Mouse (Mus musculus) testis, adult 2 months (tissue): ENCODE results near the gene Gng5.

Experiments used
- CTCF ChIP-seq: fragments of 200-500 bp; IDR thresholded peaks from 2 replicates; pipeline ENCODE4 v1.5.1; 2012; ENCODE audit warnings: low read depth, mild to moderate bottlenecking, inconsistent platforms, low read length, moderate library complexity; ENCODE audit not compliant: control insufficient read depth, insufficient read depth, insufficient replicate concordance
- POLR2A ChIP-seq: fragments of 200-500 bp; IDR thresholded peaks from 2 replicates; pipeline ENCODE4 v1.6.1; 2012; ENCODE audit warnings: low read depth, mild to moderate bottlenecking, inconsistent platforms, low read length, moderate library complexity; ENCODE audit not compliant: control insufficient read depth

GRCm38 (mm10) chr3:146499431-146500002 is at the start of gene Gng5, which contains the start of gene Spata1:
- TF ChIP-seq CTCF (no peak), POLR2A (peak; percentile 79)
